Mouse (Mus musculus) left cerebral cortex, adult 8-10 months (tissue): ENCODE measurements around the gene Ccl2. TPM values are rescaled to one million over a fixed set of nuclear protein-coding genes. Genes with fewer than 3 reads are reported as not detected.

Experiments
- DNase-seq, 2 experiments: peaks; one replicate each; pipeline ENCODE4 v3.0.0; 2022; ENCODE audit warnings: low spot score in 2 of 2
- total RNA-seq, 4 experiments: library from RNA; stranded (reverse); gene quantifications; 2 replicates each; pipeline ENCODE4 v1.2.4; 2022

The Ccl2 gene
- not detected for total RNA-seq

- DNase-seq: peak; percentile 16 to 56
Observed at GRCm38 (mm10) chr11:82035356-82035755, at the start of gene Ccl2. Gene Ccl2 (plus strand): TSS chr11:82035571.

DNA sequence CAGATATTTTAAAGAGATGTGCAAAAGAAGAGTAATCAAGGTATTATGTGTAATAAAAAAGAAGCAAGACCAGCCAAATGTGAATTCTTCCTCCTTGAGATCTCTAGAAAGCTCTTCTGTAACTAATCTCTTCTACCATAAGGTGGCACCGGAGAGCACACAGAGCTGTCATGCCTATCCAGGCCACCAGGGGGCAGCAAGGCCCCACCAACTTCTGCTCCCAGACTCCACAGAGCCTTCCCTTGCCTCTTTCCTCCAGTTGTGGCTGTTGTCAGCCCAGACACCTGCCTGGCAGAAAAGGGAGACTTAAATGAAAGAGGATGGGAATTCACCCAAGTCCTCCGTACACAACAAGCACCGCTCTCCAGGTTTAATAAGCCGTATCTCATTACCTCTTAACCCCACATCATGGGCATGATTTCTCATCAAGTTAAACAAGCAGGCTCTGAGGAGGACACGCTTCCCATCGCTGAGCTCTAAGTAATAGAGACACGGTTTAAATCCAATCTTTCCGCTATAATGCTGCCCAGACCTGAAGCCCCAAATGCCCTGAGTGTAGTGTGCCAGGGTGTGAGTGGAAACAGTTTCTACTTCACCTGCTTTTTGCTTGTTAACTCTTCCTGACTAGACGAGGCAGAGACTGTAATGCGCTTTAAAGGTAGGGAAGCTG is 39.1 kb upstream of the Ccl2 start:
- DNase-seq: peak; percentile 52 to 77

DNA sequence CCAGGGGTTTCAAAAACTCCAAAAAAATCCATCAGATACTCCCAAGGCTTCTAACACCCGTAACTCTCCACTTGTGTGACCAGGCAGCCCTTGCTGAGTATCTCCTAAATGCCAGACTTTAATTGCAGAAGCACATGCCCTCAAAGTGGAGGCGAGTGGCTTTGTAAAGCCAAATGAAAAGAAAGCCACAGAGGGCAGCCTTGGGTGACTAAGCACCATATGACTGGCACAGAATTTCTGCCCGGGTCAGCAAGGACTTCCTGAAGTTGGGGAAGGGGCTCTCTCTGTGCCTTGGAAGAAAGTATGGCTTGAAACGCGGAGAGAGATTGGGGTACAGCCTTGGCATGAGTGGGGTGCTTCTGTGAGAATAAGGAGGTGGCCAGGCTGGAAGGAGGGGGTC is 38.3 kb upstream of the Ccl2 start:
- no peak for DNase-seq

GRCm38 (mm10) chr11:81998646-81999045 is 36.7 kb upstream of the Ccl2 start:
- no peak for DNase-seq

DNA sequence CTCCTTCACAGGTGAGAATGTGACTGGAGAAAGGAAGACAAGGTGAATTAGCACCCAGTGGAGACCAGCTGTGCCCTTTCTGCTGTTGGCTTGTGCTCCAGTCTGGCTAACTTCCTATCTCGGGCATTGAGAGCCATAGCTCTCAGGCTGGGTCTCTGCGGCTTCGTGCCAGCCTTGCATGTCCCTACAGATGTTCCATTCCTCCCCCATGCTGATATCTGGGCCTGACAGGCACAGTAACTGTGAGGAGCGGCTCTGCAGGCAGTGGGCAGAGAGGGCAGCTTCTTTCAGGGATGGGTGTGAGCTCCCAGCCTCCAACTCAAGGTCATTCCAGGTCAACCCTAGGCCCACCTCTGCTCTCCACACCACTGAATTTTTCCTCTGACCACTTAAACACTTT is 35.9 kb upstream of the Ccl2 start:
- DNase-seq: no peak

- no peak for DNase-seq
Observed at GRCm38 (mm10) chr11:82000581-82000980, 34.8 kb upstream of the Ccl2 start.

- DNase-seq: no peak
Observed at GRCm38 (mm10) chr11:82004810-82005209, 30.6 kb upstream of the Ccl2 start.

- no peak for DNase-seq
Observed at GRCm38 (mm10) chr11:82006796-82007423, 28.5 kb upstream of the Ccl2 start.

DNA sequence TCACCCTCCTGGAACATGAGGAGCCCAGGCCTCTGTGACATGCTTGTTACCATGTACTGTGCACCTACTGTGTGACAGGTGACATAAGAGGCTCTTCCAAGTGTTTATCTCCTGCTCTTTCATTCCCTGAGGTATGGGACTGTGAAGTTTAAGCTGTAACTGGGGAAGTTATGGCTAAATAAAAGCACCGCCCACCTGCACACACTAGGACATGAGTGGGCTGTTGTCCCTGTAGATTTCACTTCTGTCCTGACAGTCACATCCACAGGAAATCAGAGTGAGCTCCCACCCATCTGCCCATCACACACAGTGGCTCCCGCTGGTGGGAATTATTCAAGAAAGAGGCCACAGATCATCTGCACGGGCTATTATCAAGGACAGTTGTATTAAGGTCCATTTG is 25.3 kb upstream of the Ccl2 start:
- no peak for DNase-seq

DNA sequence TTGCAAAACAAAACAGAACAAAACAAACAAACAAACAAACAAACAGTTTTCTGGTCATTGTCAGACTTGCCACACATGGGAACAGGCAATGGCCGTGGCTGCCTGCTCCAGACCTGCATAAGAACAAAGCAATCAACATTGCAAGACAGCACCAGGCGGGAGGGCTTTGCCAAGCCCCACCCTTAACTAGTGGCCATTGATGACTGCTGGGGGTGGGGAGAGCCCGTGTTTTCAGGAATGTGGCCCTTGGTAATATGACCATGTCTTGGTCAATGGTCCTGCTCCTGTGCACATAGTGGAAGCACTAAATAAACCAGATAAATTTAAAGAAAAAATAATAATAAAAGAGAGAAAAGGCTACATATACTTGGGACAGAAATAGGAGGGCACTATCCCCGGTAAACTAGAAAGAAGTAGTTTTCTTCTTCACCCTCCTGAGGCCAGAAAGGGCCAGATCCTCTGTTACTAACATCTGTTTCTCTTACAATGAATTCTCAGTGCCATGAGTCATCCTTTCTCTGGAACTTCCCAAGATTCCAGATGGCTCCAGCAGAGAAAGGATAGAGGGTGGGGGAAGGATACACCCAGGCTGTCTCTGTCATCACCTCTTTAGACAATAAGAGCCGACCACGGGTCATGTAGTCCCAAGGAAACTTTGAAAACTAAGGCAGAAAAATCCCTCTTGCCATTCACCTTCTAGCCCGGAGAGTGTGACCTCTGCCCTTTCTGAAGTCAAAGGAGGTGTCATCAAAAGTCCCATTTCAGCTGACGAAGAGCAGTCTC is 23.8 kb upstream of the Ccl2 start:
- no peak for DNase-seq

- no peak for DNase-seq
Observed at GRCm38 (mm10) chr11:82013756-82014155, 21.6 kb upstream of the Ccl2 start.

DNA sequence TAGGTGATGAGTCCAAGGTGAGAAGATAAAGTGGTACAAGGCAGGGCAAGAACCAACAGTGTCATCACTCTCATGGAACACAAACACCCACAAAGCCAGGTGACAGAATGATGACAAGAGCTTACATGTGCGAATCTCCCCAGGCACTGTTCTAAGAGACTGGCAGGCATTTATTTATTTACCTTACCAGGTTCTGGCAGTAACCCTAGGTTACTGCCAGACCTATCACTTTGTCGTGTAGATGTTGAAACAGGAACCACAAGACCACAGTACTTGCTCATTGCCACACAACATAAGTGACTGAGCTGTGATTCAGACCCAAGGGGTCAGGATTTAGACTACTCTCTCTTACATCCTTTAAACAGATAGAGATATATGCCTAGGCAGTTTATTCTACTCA is 20.3 kb upstream of the Ccl2 start:
- DNase-seq: no peak

DNA sequence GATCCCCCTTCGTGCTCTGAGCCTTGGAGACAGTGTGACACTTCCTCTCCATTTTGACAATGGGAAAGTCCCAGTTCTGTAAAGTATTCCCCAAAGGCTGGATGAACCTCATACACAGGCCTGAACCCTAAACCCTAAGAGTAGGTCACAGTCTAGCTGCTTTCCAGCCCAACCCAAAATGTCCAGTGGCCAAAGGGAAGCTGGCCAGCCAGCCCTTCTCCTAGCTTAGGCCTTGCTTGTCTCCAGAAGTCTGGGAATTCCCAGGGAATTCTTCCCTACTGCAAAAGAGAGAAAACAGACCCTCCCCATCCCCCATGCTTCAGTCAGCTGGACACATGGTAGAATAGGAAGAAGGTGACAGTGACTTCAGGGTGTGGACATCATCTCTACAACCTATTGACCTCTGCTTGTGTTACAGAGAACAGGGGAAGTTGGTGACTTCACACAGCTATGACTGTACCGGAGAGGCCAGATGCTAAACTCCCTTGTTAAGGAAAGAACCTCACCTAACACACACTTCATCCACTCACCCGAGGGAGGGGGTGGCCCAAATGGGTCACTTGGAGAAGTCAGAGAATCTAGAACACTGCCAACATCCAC is 19.1 kb upstream of the Ccl2 start:
- no peak for DNase-seq

DNA sequence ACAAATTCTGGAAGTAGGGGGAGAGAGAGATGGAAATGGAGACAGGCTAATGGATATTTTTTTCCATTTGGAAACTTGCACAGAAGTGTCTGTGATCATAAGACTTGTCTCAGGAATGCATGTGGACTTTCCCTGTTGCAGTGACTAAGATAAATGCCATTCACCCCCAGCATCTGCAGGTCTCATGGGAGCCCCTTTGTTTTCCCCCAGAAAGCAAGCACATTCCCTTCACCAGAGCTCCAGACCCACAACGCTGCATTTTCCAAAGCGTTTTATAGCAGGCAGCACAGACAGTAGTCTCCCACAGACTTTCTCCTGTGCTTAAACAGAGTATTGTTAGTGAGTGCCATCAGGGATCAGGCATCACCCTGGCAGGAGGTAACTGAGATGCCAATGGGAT is 16.0 kb upstream of the Ccl2 start:
- DNase-seq: no peak

- no peak for DNase-seq
Observed at GRCm38 (mm10) chr11:82019793-82020192, 15.6 kb upstream of the Ccl2 start.

DNA sequence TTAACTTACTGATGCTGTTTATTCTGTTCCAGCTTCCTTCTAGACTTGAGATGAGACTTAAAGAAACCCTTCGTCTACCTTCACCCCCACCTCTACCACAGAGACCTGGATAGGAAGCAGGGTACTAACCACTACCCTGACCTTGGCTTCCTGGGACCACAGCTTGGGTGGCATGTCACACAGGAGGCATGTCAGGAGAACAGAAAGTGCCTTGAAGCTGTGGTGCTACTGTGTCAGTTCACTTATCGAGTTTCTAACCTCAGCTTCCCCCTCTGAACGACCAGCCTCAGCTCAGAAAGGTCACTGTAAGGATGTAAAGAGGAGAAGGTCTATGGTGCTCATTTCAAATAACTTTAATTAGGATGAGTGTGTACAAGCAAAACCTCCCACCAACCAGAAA is 14.0 kb upstream of the Ccl2 start:
- DNase-seq: no peak

DNA sequence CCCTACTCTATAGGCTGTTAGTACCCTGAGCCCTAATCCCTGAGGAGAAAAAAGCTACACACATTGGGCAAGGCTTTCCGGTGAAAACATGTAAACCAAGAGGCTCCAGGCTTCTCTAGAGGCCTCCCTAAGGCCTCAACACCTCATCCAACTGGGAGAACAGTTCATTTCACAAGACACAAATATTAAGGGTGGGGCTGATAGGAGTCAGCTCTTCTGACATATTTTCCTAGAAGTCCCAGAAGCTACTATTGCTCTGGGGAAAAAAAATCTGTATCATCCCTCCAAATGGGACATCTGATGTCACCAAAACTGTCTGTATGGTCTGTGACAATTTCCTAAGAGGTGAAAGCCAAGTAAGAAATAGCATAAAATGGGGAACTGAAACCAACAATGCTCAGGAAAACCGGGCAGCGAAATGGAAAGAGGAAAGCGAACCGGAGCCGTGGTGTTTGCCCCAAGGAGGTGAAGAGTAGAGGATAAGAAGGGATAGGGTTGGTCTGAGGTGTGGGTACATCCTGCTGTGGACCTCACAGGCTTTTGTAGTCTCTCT is 12.8 kb upstream of the Ccl2 start:
- DNase-seq: no peak

DNA sequence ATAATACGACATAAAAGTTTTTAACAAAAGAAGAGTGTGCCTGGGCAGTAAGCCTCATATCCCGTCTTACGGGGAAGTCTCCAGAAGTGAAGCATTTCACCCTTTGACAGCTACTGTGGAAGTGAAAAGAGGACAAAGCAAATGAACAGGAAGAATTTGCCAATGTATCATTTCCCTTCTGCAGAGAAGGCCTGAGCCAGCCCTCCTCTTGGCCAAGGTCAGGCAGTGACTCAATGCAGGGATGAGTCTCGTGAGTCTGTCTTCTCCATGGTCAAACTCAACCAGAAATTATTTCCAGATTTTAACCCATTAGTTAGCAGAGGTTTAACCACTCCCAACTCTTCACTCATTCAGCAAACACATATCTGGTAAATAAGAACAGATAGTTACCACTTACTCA is 11.6 kb upstream of the Ccl2 start:
- DNase-seq: no peak

DNA sequence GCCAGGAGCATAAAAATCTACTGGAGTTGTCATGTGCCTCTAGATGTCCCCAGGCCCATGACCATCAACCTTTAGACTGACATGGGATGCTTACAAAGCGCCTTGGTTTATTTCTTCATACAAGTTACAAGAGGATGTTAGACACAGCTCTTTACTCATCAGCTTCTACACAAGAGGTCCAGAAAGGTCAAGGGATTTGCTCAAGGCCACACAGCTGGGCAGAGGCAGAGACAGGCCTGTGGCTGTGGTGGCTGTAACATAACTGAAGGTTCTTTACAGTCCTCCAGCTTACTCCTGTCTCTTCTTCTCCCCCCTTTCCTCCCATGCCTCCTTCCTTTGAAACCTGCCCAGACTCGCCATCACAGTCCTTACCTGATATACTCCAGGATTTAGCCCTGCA is 5.2 kb upstream of the Ccl2 start:
- DNase-seq: no peak

- no peak for DNase-seq
Observed at GRCm38 (mm10) chr11:82032136-82032535, 3.2 kb upstream of the Ccl2 start.

GRCm38 (mm10) chr11:82032678-82033344 is 2.6 kb upstream of the Ccl2 start:
- DNase-seq: no peak
